Mouse (Mus musculus): ENCODE data around the gene Adnp. TPM values are rescaled to one million over a fixed set of nuclear protein-coding genes. Genes with fewer than 3 reads are reported as not detected.
"Not testable (repeated sequence)": the region's sequence is repeated elsewhere in the genome, so short reads cannot be mapped to it uniquely, and the experiment has no call there.

Gene Adnp
- total RNA-seq, 2 experiments from 2014 or later = 48.1 TPM; not detected in 1

- no peak for ATAC-seq (replicated peaks; ENCODE audit: low FRiP score, low TSS enrichment, poor library complexity, severe bottlenecking)
These were observed 45.4 kb downstream of the Adnp start for GRCm38 (mm10) chr2:168161514-168161971.

GRCm38 (mm10) chr2:168160370-168160930 lies 46.5 kb downstream of the Adnp start:
- ATAC-seq (replicated peaks; ENCODE audit: low FRiP score, low TSS enrichment, poor library complexity, severe bottlenecking) = no peak

- ATAC-seq (replicated peaks; ENCODE audit: low FRiP score, low TSS enrichment, poor library complexity, severe bottlenecking) = no peak
These were observed 47.8 kb downstream of the Adnp start for GRCm38 (mm10) chr2:168158911-168159711.

- ATAC-seq (replicated peaks; ENCODE audit: low FRiP score, low TSS enrichment, poor library complexity, severe bottlenecking) = not testable (repeated sequence)
These were observed 48.9 kb downstream of the Adnp start for GRCm38 (mm10) chr2:168157974-168158373.

- no peak for ATAC-seq (replicated peaks; ENCODE audit: low FRiP score, low TSS enrichment, poor library complexity, severe bottlenecking)
These were observed 50.6 kb downstream of the Adnp start for GRCm38 (mm10) chr2:168156361-168156760.

GRCm38 (mm10) chr2:168155666-168156065 lies 51.2 kb downstream of the Adnp start:
- ATAC-seq (replicated peaks; ENCODE audit: low FRiP score, low TSS enrichment, poor library complexity, severe bottlenecking) = no peak

GRCm38 (mm10) chr2:168154090-168154881 lies 52.6 kb downstream of the Adnp start:
- ATAC-seq (replicated peaks; ENCODE audit: low FRiP score, low TSS enrichment, poor library complexity, severe bottlenecking) = peak; percentile 98

GRCm38 (mm10) chr2:168149241-168149640 lies 57.7 kb downstream of the Adnp start:
- no peak for ATAC-seq (replicated peaks; ENCODE audit: low FRiP score, low TSS enrichment, poor library complexity, severe bottlenecking)

GRCm38 (mm10) chr2:168147722-168148432 lies 59.0 kb downstream of the Adnp start:
- ATAC-seq (replicated peaks; ENCODE audit: low FRiP score, low TSS enrichment, poor library complexity, severe bottlenecking) = no peak

GRCm38 (mm10) chr2:168145437-168145836 lies 61.5 kb downstream of the Adnp start:
- ATAC-seq (replicated peaks; ENCODE audit: low FRiP score, low TSS enrichment, poor library complexity, severe bottlenecking) = no peak

GRCm38 (mm10) chr2:168143794-168144193 lies 63.1 kb downstream of the Adnp start:
- ATAC-seq (replicated peaks; ENCODE audit: low FRiP score, low TSS enrichment, poor library complexity, severe bottlenecking) = no peak

- no peak for ATAC-seq (replicated peaks; ENCODE audit: low FRiP score, low TSS enrichment, poor library complexity, severe bottlenecking)
These were observed 69.8 kb downstream of the Adnp start for GRCm38 (mm10) chr2:168137161-168137560.

Other genes with a start within 250 kb of the Adnp start
- not detected in 2 replicates for gene Ripor3, start 196.5 kb downstream of the Adnp start, total RNA-seq (2014; fragmentation: Nextera tagmentation)
- 0.42 TPM in 1 of 2 replicates, not detected in the other for gene Ripor3, start 196.5 kb downstream of the Adnp start, total RNA-seq (2017)
- gene Pard6b, start 126.1 kb downstream of the Adnp start, total RNA-seq (2014; fragmentation: Nextera tagmentation) = 0.48 and 1.1 TPM in 2 replicates
- 1.6 and 3.8 TPM in 2 replicates for gene Pard6b, start 126.1 kb downstream of the Adnp start, total RNA-seq (2017)
- gene Gm20716, start 23.3 kb upstream of the Adnp start, total RNA-seq (2014; fragmentation: Nextera tagmentation) = 38.5 and 43.2 TPM in 2 replicates
- 35.4 and 55.3 TPM in 2 replicates for gene Gm20716, start 23.3 kb upstream of the Adnp start, total RNA-seq (2017)
- 69.5 and 95.9 TPM in 2 replicates for gene Dpm1, start 23.5 kb upstream of the Adnp start, total RNA-seq (2014; fragmentation: Nextera tagmentation)
- 30.5 and 40.1 TPM in 2 replicates for gene Dpm1, start 23.5 kb upstream of the Adnp start, total RNA-seq (2017)
- 4.2 and 5.6 TPM in 2 replicates for gene Mocs3, start 23.5 kb upstream of the Adnp start, total RNA-seq (2014; fragmentation: Nextera tagmentation)
- 1.9 and 3.8 TPM in 2 replicates for gene Mocs3, start 23.5 kb upstream of the Adnp start, total RNA-seq (2017)
- not detected in 2 replicates for gene Kcng1, start 74.6 kb upstream of the Adnp start, total RNA-seq (2014; fragmentation: Nextera tagmentation)
- 0.05 TPM in 1 of 2 replicates, not detected in the other for gene Kcng1, start 74.6 kb upstream of the Adnp start, total RNA-seq (2017)